Mouse (Mus musculus) adrenal gland, postnatal 14 days (tissue): ENCODE data around the gene Copz2. TPM values are rescaled to one million over a fixed set of nuclear protein-coding genes. Genes with fewer than 3 reads are reported as not detected.

Experiments used
- DNase-seq: peaks from one replicate; pipeline ENCODE4 v3.0.0; 2021; ENCODE audit warnings: mixed read lengths
- microRNA-seq, 2 experiments: library from miRNA; unstranded; fragments of <30 nt; microRNA quantifications; one replicate each; pipeline ENCODE4 v1.2.0; 2021
- total RNA-seq: library from RNA; stranded (reverse); gene quantifications from 2 replicates; pipeline ENCODE4 v1.2.3, GENCODE M21; 2021

The Copz2 gene
- total RNA-seq, 1 experiment from 2014 or later: 43.7 TPM

DNA sequence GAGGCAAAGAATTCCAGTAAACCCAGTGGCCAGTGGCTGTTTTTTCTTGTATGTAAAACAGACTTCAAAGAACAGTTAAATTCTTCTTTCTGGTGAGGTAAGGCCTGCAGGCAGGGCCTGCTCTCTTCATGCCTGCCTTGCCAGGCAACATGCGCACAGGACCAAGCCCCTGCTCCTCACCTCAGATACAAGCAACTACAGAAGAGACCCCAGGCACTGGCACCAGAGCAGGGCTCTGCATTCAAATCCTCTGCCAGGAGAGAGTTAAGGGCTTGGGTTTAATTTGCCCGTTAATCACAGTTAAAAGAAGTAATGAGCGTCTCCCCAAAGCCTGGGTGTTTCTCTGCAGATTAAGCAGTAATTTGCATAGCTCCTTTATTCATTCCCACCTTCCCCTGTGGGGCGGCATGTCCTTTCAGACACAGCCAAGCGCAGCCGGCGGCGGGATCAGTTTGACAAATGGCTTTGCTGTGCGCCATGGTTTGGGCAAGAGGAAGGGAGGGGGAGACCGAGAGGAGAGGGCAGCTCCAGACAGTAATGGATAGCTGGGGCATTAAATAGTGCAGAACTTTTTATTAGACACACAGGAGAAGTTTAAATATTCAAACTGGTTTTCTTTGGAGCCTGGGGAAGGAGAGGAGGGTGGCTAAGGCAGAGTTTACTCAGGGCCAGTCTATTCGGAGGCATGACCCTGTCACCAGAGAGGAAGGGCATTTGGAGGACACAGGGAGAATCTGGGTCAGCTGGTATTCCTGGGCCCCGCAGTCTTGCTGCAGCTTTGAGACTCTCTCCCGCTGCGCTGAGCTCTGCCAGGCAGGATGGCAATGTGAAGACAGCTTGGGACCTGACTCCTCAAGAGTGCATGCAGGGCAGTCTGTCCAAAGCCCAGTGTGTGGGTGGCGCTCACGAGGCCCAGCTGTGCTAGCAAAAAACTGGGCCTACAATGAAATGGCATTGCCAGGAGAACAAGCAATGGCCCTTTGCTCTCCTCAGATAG lies 53.3 kb downstream of the Copz2 start:
- peak; percentile 62 for DNase-seq

GRCm38 (mm10) chr11:96906431-96907161 lies 56.9 kb downstream of the Copz2 start:
- DNase-seq: peak; percentile 50

DNA sequence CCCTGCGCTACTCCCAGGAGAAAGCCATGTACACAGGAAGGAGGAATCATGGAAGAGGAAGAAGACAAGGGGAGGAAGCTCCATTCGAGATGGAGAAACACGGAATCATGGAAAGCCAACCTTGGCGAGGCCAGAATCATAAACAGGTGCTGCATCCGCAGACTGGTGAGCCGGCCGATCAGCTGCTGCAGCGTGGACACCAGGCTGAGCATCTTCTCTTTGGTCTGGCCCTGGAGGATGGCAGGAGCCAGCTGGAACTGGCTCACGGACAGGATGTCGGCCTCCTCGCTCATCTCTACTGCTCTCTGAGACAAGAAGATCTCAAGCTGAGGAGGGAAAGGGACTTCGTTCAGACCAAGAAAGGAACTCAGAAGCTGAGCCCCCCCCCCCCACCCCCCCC lies 58.9 kb downstream of the Copz2 start:
- DNase-seq: no peak

DNA sequence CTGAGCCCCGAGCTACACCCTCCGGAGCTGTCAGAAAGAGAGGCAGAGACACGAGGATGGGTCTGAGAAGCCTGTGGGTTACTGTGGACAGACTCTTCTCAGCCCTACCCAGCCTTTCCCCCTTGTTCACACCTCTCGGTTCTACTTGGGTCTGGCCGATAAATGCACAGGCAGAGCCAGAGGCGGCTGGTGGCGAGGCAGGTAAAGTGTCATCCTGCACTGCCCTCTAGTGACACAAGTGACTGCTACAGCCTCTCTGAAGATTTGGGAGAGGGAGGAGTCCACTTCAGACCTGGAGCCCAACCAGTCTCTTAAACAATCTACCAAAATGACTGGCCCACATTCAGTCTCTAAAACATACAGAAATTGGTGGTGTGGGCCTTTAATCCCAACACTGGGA lies 60.3 kb downstream of the Copz2 start:
- DNase-seq: peak; percentile 85

Small RNA genes within 50 kb of the gene (microRNA-seq; reads per million reads assigned to microRNA genes)
- gene Mir152: 834 to 1,046 reads per million in 2 experiments

Other genes starting within 250 kb of the Copz2 start
- gene Snx11, start 72.3 kb upstream of the Copz2 start, total RNA-seq: 23.4 and 27.2 TPM in 2 replicates
- 69.8 and 78.1 TPM in 2 replicates for gene Cbx1, start 60.7 kb upstream of the Copz2 start, total RNA-seq
- gene Nfe2l1, start 19.9 kb upstream of the Copz2 start, total RNA-seq: 362 and 371 TPM in 2 replicates
- gene Cdk5rap3, start 66.6 kb downstream of the Copz2 start, total RNA-seq: 48.6 and 49.9 TPM in 2 replicates
- 0.37 TPM in 1 of 2 replicates, not detected in the other for gene Prr15l, start 78.2 kb downstream of the Copz2 start, total RNA-seq
- 28.3 and 31.9 TPM in 2 replicates for gene Pnpo, start 94.1 kb downstream of the Copz2 start, total RNA-seq
- 15.5 and 18.3 TPM in 2 replicates for gene Sp2, start 133.1 kb downstream of the Copz2 start, total RNA-seq
- gene Sp6, start 163.5 kb downstream of the Copz2 start, total RNA-seq: 0.22 and 0.30 TPM in 2 replicates
- 15.9 and 18.3 TPM in 2 replicates for gene Scrn2, start 180.1 kb downstream of the Copz2 start, total RNA-seq
- gene Lrrc46, start 191.5 kb downstream of the Copz2 start, total RNA-seq: 0.93 and 0.94 TPM in 2 replicates
- gene Mrpl10, start 191.7 kb downstream of the Copz2 start, total RNA-seq: 124 and 130 TPM in 2 replicates
- gene Osbpl7, start 200.8 kb downstream of the Copz2 start, total RNA-seq: 8.0 and 10.1 TPM in 2 replicates